Mouse (Mus musculus) brain, embryonic 14.5 days (tissue): ENCODE results near the gene Dennd4a.

Experiments
- CTCF ChIP-seq: fragments of 200-500 bp; IDR thresholded peaks from 2 replicates; pipeline ENCODE4 v1.5.1; 2012; ENCODE audit warnings: inconsistent platforms, mild to moderate bottlenecking, moderate library complexity, borderline replicate concordance; ENCODE audit not compliant: insufficient read depth, insufficient read length; ENCODE audit errors: extremely low read depth
- POLR2A ChIP-seq: fragments of 200-500 bp; IDR thresholded peaks from 2 replicates; pipeline ENCODE4 v1.6.1; 2012; ENCODE audit warnings: mild to moderate bottlenecking, inconsistent platforms, borderline replicate concordance; ENCODE audit not compliant: poor library complexity, insufficient read depth, insufficient read length, severe bottlenecking; ENCODE audit errors: extremely low read depth

GRCm38 (mm10) chr9:64918560-64918959 is 107.4 kb downstream of the Dennd4a start:
- TF ChIP-seq CTCF: no peak
- no peak for TF ChIP-seq POLR2A
